Mouse (Mus musculus): ENCODE data around the gene Retreg1.

- TF ChIP-seq POLR2A (IDR thresholded peaks at IDR 0.05; ENCODE audit: low read depth, low read length): no peak
- no peak for TF ChIP-seq CTCF (IDR thresholded peaks at IDR 0.05; ENCODE audit: borderline replicate concordance, insufficient read depth, low read length)
Observed at GRCm38 (mm10) chr15:25941514-25941913, 98.5 kb downstream of the Retreg1 start.
